11 mouse cellular contexts compared by ENCODE assay signal in the genomic region with DNA sequence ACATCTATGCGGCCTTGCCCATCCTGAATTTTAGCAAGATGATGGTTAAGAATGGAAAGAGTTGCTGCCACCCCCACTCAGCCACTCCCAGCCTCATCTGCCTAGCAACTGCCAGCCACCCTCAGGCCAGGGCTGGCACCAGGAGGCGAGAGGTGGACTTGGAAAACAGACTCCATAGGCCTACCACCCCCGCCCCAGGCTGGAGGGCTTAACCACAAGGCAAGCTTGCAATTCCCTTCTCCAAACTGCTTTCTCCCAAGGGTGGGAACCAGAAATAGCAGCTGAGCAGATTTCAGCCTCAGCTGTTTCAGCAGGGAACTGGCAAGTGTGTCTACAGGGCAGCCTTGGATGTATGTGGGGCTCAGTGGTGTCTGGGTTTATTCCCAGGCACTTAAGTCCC. TPM values are rescaled to one million over a fixed set of nuclear protein-coding genes. Genes with fewer than 3 reads are reported as not detected.
DNase-seq lines count a peak whose midpoint lies in the region; ATAC-seq lines count a peak whose summit lies in the region.
"Had no signal": no experiment of that assay in that cellular context is flagged by ENCODE, and none has a peak within 500 bp of the region (broad histone marks: within the 10 kb centered on the region; RNA-seq: fewer than 3 reads in every experiment).

No protein-coding gene starts in this region.

- H3K9me3 ChIP-seq in limb, embryonic 12.5 days: no peaks in the 10 kb centered on the region
- no peaks in the 10 kb centered on the region for H3K9me3 ChIP-seq in limb, embryonic 10.5 days (replicated peaks)
- H3K9me3 ChIP-seq: forebrain, embryonic 13.5 days had no signal

- WGBS in limb, embryonic 12.5 days: 85% methylated on average over 3 of the region's 3 CpGs
- 94% methylated on average over 3 of the region's 3 CpGs for WGBS in limb, embryonic 10.5 days

- 0 out of 2 replicates have a peak overlapping the region, but pooled peaks have one; percentile 23 for H3K9ac ChIP-seq in limb, embryonic 12.5 days (replicated peaks)
- H3K9ac ChIP-seq: forebrain, embryonic 13.5 days had no signal

- peak; percentile 23 to 42 for DNase-seq in cerebellum, postnatal 10 days
- no peak for DNase-seq in cerebellum, adult 9-11 months
- DNase-seq in limb, embryonic 10.5 days (ENCODE audit: low spot score): no peak
- DNase-seq in left cerebral cortex, postnatal 10 days (ENCODE audit: extremely low spot score in 1 of 2, low spot score in 2 of 2): peak; percentile 43 to 64
- DNase-seq in embryo, embryonic 10.5 days (ENCODE audit: low spot score): no peak
- DNase-seq in c-Kit-positive CD71-positive TER-119-positive erythroid progenitor cells, embryonic 14.5 days (ENCODE audit: low spot score): no peak
- DNase-seq: lung, postnatal 36 days had no signal

- peaks cover 100% of the 10 kb centered on the region for H3K36me3 ChIP-seq in limb, embryonic 12.5 days
- H3K36me3 ChIP-seq in limb, embryonic 10.5 days: peaks cover 100% of the 10 kb centered on the region

- no peak for ATAC-seq in limb, embryonic 12.5 days (ENCODE audit: insufficient number of reproducible peaks, insufficient read depth, low FRiP score, low TSS enrichment, low read depth)
- ATAC-seq in monocyte, adult 5-6 weeks (replicated peaks; ENCODE audit: insufficient number of reproducible peaks, low FRiP score, low TSS enrichment, poor library complexity, severe bottlenecking): no peak
- ATAC-seq: forebrain, embryonic 13.5 days had no signal

- H3K4me2 ChIP-seq in limb, embryonic 12.5 days: no peak overlapping the region
- H3K4me2 ChIP-seq: forebrain, embryonic 13.5 days had no signal

- peak overlapping the region; percentile 82 for H3K27ac ChIP-seq in limb, embryonic 12.5 days
- H3K27ac ChIP-seq in limb, embryonic 10.5 days: no peak overlapping the region
- H3K27ac ChIP-seq: forebrain, embryonic 13.5 days had no signal

- intact Hi-C loops in left cerebral cortex, postnatal 10 days (cut with DNase I): no loop called here

- H3K4me1 ChIP-seq in limb, embryonic 12.5 days (replicated peaks): peaks cover 13% of the 10 kb centered on the region
- no peaks in the 10 kb centered on the region for H3K4me1 ChIP-seq in limb, embryonic 10.5 days
- H3K4me1 ChIP-seq: forebrain, embryonic 13.5 days had no signal

- no peaks in the 10 kb centered on the region for H3K27me3 ChIP-seq in limb, embryonic 12.5 days
- H3K27me3 ChIP-seq in limb, embryonic 10.5 days (ENCODE audit: low read depth, poor library complexity, severe bottlenecking): no peaks in the 10 kb centered on the region
- H3K27me3 ChIP-seq: forebrain, embryonic 13.5 days had no signal

- no peak overlapping the region for H3K4me3 ChIP-seq in limb, embryonic 12.5 days (replicated peaks)
- no peak overlapping the region for H3K4me3 ChIP-seq in limb, embryonic 10.5 days
- H3K4me3 ChIP-seq: forebrain, embryonic 13.5 days had no signal

RNA-seq across cellular contexts. Expression of a gene that starts 21.6 kb away (rescaled TPM):
- 0.26 and 0.29 TPM in 2 replicates for polyA plus RNA-seq in limb, embryonic 12.5 days (2016; fragmentation: Nextera tagmentation; extraction: Ambion mirVana)
- 0.44 and 0.48 TPM in 2 replicates for polyA plus RNA-seq in limb, embryonic 10.5 days (2016; fragmentation: Nextera tagmentation; extraction: Ambion mirVana)
- under 1 TPM; 0.53 to 0.69 TPM for total RNA-seq in left cerebral cortex, postnatal 10 days (2021)
- 0.87 TPM in 1 of 3 replicates, not detected in the others for total RNA-seq in monocyte, adult 5-6 weeks (2017)
- total RNA-seq: neutrophil, adult 5-6 weeks had no signal

RNA-seq across cellular contexts. Expression of a gene that starts 39.2 kb away (rescaled TPM):
- polyA plus RNA-seq in limb, embryonic 12.5 days (2016; fragmentation: Nextera tagmentation; extraction: Ambion mirVana): 3.4 and 4.8 TPM in 2 replicates
- polyA plus RNA-seq in limb, embryonic 10.5 days (2016; fragmentation: Nextera tagmentation; extraction: Ambion mirVana): 0.41 and 0.73 TPM in 2 replicates
- total RNA-seq in left cerebral cortex, postnatal 10 days (2021): 1 to 10 TPM in 1 of 2 experiments, not detected in 1; 1.6 TPM
- total RNA-seq in monocyte, adult 5-6 weeks (2017): not detected in 3 replicates
- total RNA-seq: neutrophil, adult 5-6 weeks had no signal

RNA-seq across cellular contexts. Expression of a gene that starts 59.3 kb away (rescaled TPM):
- 269 and 283 TPM in 2 replicates for polyA plus RNA-seq in limb, embryonic 12.5 days (2016; fragmentation: Nextera tagmentation; extraction: Ambion mirVana)
- polyA plus RNA-seq in limb, embryonic 10.5 days (2016; fragmentation: Nextera tagmentation; extraction: Ambion mirVana): 253 and 285 TPM in 2 replicates
- total RNA-seq in left cerebral cortex, postnatal 10 days (2021): 100 to 1,000 TPM; 151 to 160 TPM
- 25.4 to 66.0 TPM (median 36.9 TPM) in 3 replicates for total RNA-seq in monocyte, adult 5-6 weeks (2017)

Comparison
In these comparisons a context has a peak if more than half of its experiments do, and no peak if none do; other contexts are left out.
1. DNase-seq: peak in cerebellum, postnatal 10 days (2 of 2) and left cerebral cortex, postnatal 10 days (2 of 2); none in cerebellum, adult 9-11 months (single experiment), limb, embryonic 10.5 days (single experiment), embryo, embryonic 10.5 days (single experiment) and c-Kit-positive CD71-positive TER-119-positive erythroid progenitor cells, embryonic 14.5 days (single experiment).